Mouse (Mus musculus): ENCODE data around the gene Elp5.

GRCm38 (mm10) chr11:70023481-70024150 is 41.3 kb upstream of the Elp5 start:
- TF ChIP-seq CTCF (IDR thresholded peaks at IDR 0.05) = no peak
- TF ChIP-seq POLR2A (IDR thresholded peaks at IDR 0.05; ENCODE audit: insufficient read depth, low read depth, low read length) = no peak
